Mouse (Mus musculus) liver, adult (tissue): ENCODE data around the gene Fbxw11.

Experiments
- GATA4 ChIP-seq: IDR thresholded peaks from 2 replicates; pipeline ENCODE4 v1.6.1; 2014; ENCODE audit warnings: mild to moderate bottlenecking, low read length; ENCODE audit not compliant: insufficient replicate concordance

Fbxw11 gene

GRCm38 (mm10) chr11:32785591-32786147 lies 143.1 kb downstream of the Fbxw11 start:
- no peak for TF ChIP-seq GATA4

DNA sequence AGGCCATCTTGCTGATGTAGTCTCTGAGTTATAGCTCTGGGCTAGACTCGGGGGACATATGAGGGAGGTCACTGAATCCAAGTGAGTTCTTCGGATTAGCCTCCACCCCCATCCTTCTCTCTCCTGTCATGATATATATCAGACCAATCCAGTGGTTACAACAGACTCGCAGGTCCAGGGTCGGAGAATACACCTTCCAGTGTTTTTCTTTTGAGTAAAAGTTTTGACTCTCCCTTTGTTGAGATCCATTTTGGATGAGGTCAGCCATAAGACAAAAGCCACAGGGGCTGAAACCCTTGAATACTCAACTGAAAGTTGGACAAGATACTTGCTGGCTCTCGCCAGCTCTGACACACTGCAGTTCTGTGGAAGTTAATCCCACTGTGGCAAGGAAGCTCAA lies 143.7 kb downstream of the Fbxw11 start:
- TF ChIP-seq GATA4, result no peak

GRCm38 (mm10) chr11:32794759-32795445 lies 152.4 kb downstream of the Fbxw11 start:
- TF ChIP-seq GATA4, result no peak
